Mouse (Mus musculus) urinary bladder, postnatal 0 days (tissue): ENCODE measurements around the gene Zfr2. TPM values are rescaled to one million over a fixed set of nuclear protein-coding genes. Genes with fewer than 3 reads are reported as not detected.
A peak's percentile ranks its signal among the peaks of the same experiment; 100 is the strongest.

Experiments
- microRNA-seq: library from miRNA; unstranded; fragments of <30 nt; microRNA quantifications from one replicate; pipeline ENCODE4, GENCODE M21; 2016
- polyA plus RNA-seq: library from polyadenylated mRNA; unstranded; fragments of >200 nt; fragmentation: Nextera tagmentation; extraction: Ambion mirVana; gene quantifications from 2 replicates; pipeline ENCODE4 v1.2.1, GENCODE M21; 2015

Zfr2 gene
- 3.7 and 4.1 TPM in 2 replicates for polyA plus RNA-seq

DNA sequence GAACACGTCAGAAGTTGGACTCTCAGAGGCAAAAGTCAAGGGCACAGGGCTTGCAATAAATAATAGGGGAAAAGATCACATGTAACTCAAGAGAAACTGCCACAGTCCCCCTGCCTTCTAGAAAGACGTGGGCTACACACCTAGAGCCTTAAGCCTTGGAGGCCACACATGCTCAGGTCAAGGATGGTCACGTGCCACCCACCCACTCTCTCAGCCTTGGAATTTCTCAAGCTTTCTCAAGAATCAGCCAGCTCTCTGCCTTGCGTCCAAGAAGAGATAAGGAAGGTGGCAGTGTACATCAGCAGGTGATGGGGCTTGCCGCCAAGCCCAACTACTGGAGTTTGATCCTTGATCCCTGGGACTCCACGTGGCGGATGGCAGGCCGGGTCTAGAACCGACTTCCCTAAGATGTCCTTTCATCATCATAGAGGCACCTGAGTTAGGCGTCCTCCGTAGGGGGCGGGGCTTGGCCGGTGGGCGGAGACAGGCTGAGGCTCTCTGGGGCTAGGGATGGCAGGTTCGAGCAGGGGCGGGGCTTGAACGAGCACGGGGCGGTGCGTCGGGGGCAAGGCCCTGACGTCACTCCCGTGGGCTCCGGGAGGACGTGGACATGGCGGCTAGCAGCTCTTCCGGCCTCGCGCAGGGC is at the start of gene Zfr2:
Gene Zfr2, plus strand, starts transcription at position 576 of the 646 bp plus-strand sequence.

DNA sequence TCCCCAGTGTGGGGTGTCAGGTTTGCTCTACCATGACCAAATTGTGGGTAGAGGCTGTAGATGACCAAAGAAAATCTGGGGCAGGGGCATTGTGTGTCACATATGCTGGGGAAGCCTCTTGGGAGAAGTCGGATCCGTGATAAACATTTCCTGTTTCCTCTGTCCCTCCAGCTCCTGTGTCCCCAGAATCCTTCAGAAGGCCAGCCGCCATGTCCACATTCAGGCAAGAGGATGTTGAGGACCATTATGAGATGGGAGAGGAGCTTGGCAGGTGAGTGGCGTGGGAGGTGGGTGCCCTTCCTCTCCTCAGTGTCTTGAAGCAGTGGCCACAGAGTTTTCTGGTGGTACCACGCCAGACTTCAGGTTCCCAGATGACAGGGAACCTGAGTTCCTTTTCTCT is 49.1 kb upstream of the Zfr2 start, which contains the start of gene 4930442H23Rik:
Gene 4930442H23Rik, minus strand, starts transcription at position 45 of the 400 bp plus-strand sequence.

GRCm38 (mm10) chr10:81201807-81202758 is 30.9 kb upstream of the Zfr2 start, which contains the start of gene Nmrk2:
Gene Nmrk2 (minus strand): TSS chr10:81202051.

GRCm38 (mm10) chr10:81230438-81231332 is 2.3 kb upstream of the Zfr2 start, which contains the start of gene Atcay:
Gene Atcay (minus strand): TSS chr10:81230833.

GRCm38 (mm10) chr10:81252424-81253419 is 19.8 kb downstream of the Zfr2 start, which contains the start of gene Matk:
Gene Matk (plus strand): TSS chr10:81252935.

GRCm38 (mm10) chr10:81266211-81267105 is 33.5 kb downstream of the Zfr2 start, which contains the start of the genes Mrpl54 and Apba3:
Gene Mrpl54 (minus strand): TSS chr10:81266934.
Gene Apba3 (plus strand): TSS chr10:81266960.

GRCm38 (mm10) chr10:81291511-81292104 is 58.7 kb downstream of the Zfr2 start, which contains the start of gene Tjp3:
Gene Tjp3 (minus strand): TSS chr10:81291581.

GRCm38 (mm10) chr10:81292554-81293333 is 59.8 kb downstream of the Zfr2 start, which contains the start of gene Pip5k1c:
Gene Pip5k1c (plus strand): TSS chr10:81292963.

Small RNA genes lying within 50 kb of the gene (microRNA-seq; reads per million reads assigned to microRNA genes)
- gene Mir3057, result 6.2 reads per million, percentile 13 among the genes with 10 or more reads in this experiment

Other genes with a start within 250 kb of the Zfr2 start
- gene Gng7, start 218.2 kb upstream of the Zfr2 start, polyA plus RNA-seq, result 1.3 and 1.6 TPM in 2 replicates
- not detected in 2 replicates for gene Diras1, start 207.5 kb upstream of the Zfr2 start, polyA plus RNA-seq
- gene Slc39a3, start 195.7 kb upstream of the Zfr2 start, polyA plus RNA-seq, result 12.7 and 15.3 TPM in 2 replicates
- gene Sgta, start 173.0 kb upstream of the Zfr2 start, polyA plus RNA-seq, result 90.7 and 98.9 TPM in 2 replicates
- 18.4 and 19.0 TPM in 2 replicates for gene Thop1, start 163.1 kb upstream of the Zfr2 start, polyA plus RNA-seq
- gene Creb3l3, start 134.3 kb upstream of the Zfr2 start, polyA plus RNA-seq, result 0.74 and 1.0 TPM in 2 replicates
- 118 and 119 TPM in 2 replicates for gene Map2k2, start 127.2 kb upstream of the Zfr2 start, polyA plus RNA-seq
- 45.5 and 48.9 TPM in 2 replicates for gene Zbtb7a, start 97.9 kb upstream of the Zfr2 start, polyA plus RNA-seq
- 19.0 and 21.1 TPM in 2 replicates for gene Pias4, start 65.2 kb upstream of the Zfr2 start, polyA plus RNA-seq
- 446 and 467 TPM in 2 replicates for gene Eef2, start 56.5 kb upstream of the Zfr2 start, polyA plus RNA-seq
- 54.2 and 57.0 TPM in 2 replicates for gene Dapk3, start 50.1 kb upstream of the Zfr2 start, polyA plus RNA-seq
- 0.12 and 0.23 TPM in 2 replicates for gene 4930442H23Rik, start 49.3 kb upstream of the Zfr2 start, polyA plus RNA-seq
- 0.31 and 0.40 TPM in 2 replicates for gene Nmrk2, start 31.1 kb upstream of the Zfr2 start, polyA plus RNA-seq
- 0.08 and 0.18 TPM in 2 replicates for gene Atcay, start 2.3 kb upstream of the Zfr2 start, polyA plus RNA-seq
- 0.53 and 0.67 TPM in 2 replicates for gene Matk, start 19.8 kb downstream of the Zfr2 start, polyA plus RNA-seq
- 227 and 233 TPM in 2 replicates for gene Mrpl54, start 33.8 kb downstream of the Zfr2 start, polyA plus RNA-seq
- 43.8 and 51.5 TPM in 2 replicates for gene Apba3, start 33.8 kb downstream of the Zfr2 start, polyA plus RNA-seq
- gene Tjp3, start 58.4 kb downstream of the Zfr2 start, polyA plus RNA-seq, result 12.6 and 14.9 TPM in 2 replicates
- 31.1 and 32.7 TPM in 2 replicates for gene Pip5k1c, start 59.8 kb downstream of the Zfr2 start, polyA plus RNA-seq
- 18.1 and 20.3 TPM in 2 replicates for gene Cactin, start 87.9 kb downstream of the Zfr2 start, polyA plus RNA-seq
- 28.6 and 36.1 TPM in 2 replicates for gene Tbxa2r, start 95.6 kb downstream of the Zfr2 start, polyA plus RNA-seq
- gene Gipc3, start 110.1 kb downstream of the Zfr2 start, polyA plus RNA-seq, result 0.65 and 0.87 TPM in 2 replicates
- 67.4 and 70.3 TPM in 2 replicates for gene Hmg20b, start 117.3 kb downstream of the Zfr2 start, polyA plus RNA-seq
- 12.5 and 12.6 TPM in 2 replicates for gene Mfsd12, start 124.3 kb downstream of the Zfr2 start, polyA plus RNA-seq
- 1.5 and 1.8 TPM in 2 replicates for gene 4930404N11Rik, start 132.7 kb downstream of the Zfr2 start, polyA plus RNA-seq
- gene Fzr1, start 145.4 kb downstream of the Zfr2 start, polyA plus RNA-seq, result 35.5 and 38.2 TPM in 2 replicates
- 67.0 and 71.2 TPM in 2 replicates for gene Dohh, start 151.3 kb downstream of the Zfr2 start, polyA plus RNA-seq
- gene Gm48551, start 151.3 kb downstream of the Zfr2 start, polyA plus RNA-seq, result 1.6 and 2.1 TPM in 2 replicates
- 0.42 and 0.73 TPM in 2 replicates for gene Gm48552, start 155.8 kb downstream of the Zfr2 start, polyA plus RNA-seq
- 1.7 and 2.0 TPM in 2 replicates for gene Smim24, start 159.9 kb downstream of the Zfr2 start, polyA plus RNA-seq
- 69.4 and 71.2 TPM in 2 replicates for gene Nfic, start 222.5 kb downstream of the Zfr2 start, polyA plus RNA-seq
- gene Celf5, start 249.6 kb downstream of the Zfr2 start, polyA plus RNA-seq, result 0.12 and 0.18 TPM in 2 replicates